Mouse (Mus musculus): ENCODE data around the gene Orai1. TPM values are rescaled to one million over a fixed set of nuclear protein-coding genes. Genes with fewer than 3 reads are reported as not detected.

Orai1 gene
- polyA plus RNA-seq, 1 experiment from 2014 or later, result 12.9 TPM

DNA sequence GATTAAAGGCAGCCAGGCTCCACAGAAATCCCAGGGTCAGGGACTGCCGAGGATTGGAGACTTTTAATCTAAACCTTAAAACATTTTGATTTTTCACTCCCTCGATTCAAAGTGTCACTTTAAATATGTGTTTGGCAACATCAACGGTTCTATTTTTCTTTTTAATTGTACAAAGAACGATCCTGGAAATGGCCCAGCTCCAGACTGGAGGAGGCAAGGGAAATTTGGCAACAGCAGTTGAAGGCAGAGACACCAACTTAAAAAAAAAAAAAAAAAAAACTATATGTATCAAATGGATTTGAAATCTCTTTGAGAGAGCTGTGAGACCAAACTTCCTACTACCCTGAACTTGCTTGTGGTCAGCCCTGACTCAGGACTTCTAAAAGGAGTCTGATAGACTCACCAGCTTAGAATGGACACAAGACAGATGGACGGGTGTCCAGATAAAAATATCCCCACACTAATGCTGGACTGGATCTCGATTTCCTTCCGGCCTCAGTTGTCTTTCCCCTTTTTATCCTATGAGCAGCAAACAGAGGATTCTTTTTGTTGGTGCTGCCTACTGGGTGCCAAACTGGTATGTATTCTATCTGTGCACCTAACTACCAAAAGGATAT, 5.9 kb upstream of the Orai1 start:
- H3K9me3 ChIP-seq (ENCODE audit: control insufficient read depth, low read length), result no peaks in the 10 kb centered on the region
- no peak overlapping the region for H3K4me3 ChIP-seq (replicated peaks; ENCODE audit: low read depth, low read length)
- H3K27me3 ChIP-seq (ENCODE audit: control insufficient read depth, insufficient read depth, low read length), result no peaks in the 10 kb centered on the region
- H3K36me3 ChIP-seq (ENCODE audit: control insufficient read depth, insufficient read depth, low read length), result no peaks in the 10 kb centered on the region
- ATAC-seq (ENCODE audit: low FRiP score, low TSS enrichment), result no peak
- H3K4me2 ChIP-seq (ENCODE audit: low read length), result no peak overlapping the region
- DNase-seq, result no peak
- 0 out of 2 replicates have a peak, but pooled peaks cover 5% of the 10 kb centered on the region for H3K4me1 ChIP-seq (ENCODE audit: control insufficient read depth, insufficient read depth, low read length)
- H3K27ac ChIP-seq (replicated peaks; ENCODE audit: low read depth, low read length), result no peak overlapping the region
- no peak overlapping the region for H3K9ac ChIP-seq (replicated peaks; ENCODE audit: low read length)
- WGBS, result 74% methylated on average over 7 of the region's 7 CpGs

DNA sequence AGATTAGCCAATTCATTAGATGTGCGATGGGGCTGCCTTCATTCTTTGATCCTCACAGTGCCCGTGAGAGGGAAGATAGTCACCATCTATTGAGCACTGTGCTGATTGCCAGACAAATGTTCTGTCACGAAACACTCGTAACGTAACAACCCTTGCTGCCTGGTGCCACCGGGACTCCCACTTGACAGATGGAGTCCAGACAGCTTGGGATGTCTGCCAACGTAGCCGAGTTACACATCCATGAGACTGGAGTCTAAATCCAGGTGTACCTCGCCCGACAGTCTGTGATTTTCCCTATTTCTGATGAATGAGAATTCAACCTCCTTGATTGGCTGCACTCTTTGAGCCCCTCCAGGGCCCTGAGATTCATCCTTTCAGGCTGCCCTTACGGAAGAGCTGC, 5.0 kb upstream of the Orai1 start:
- no peak overlapping the region for H3K4me3 ChIP-seq (replicated peaks; ENCODE audit: low read depth, low read length)
- no peak overlapping the region for H3K9ac ChIP-seq (replicated peaks; ENCODE audit: low read length)
- no peak for ATAC-seq (ENCODE audit: low FRiP score, low TSS enrichment)
- H3K27ac ChIP-seq (replicated peaks; ENCODE audit: low read depth, low read length), result no peak overlapping the region
- peak; percentile 40 for DNase-seq
- H3K4me2 ChIP-seq (ENCODE audit: low read length), result no peak overlapping the region
- no peaks in the 10 kb centered on the region for H3K9me3 ChIP-seq (ENCODE audit: control insufficient read depth, low read length)
- 0 out of 2 replicates have a peak, but pooled peaks cover 8% of the 10 kb centered on the region for H3K4me1 ChIP-seq (ENCODE audit: control insufficient read depth, insufficient read depth, low read length)
- no peaks in the 10 kb centered on the region for H3K27me3 ChIP-seq (ENCODE audit: control insufficient read depth, insufficient read depth, low read length)
- H3K36me3 ChIP-seq (ENCODE audit: control insufficient read depth, insufficient read depth, low read length), result no peaks in the 10 kb centered on the region
- 70% methylated on average over 11 of the region's 11 CpGs for WGBS

DNA sequence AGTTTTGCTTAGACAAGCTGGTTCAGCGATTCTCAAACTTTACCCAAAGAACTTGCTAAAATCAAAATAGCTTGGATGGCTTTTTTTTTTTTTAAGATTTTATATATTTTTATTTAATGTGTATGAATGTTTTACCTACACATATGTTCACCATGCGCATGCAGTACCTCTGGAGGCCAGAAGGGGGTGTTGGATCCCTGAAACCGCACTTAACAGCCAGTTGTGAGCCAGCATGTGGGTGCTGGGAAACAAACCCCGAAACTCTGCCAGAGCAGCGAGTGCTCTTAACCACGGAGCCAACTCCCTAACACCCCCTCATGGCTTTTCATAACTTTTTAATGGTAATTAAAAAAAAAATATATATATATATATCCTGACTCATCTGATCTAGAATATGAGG, 4.1 kb upstream of the Orai1 start:
- no peak for DNase-seq
- Histone ChIP-seq H3K27ac (replicated peaks; ENCODE audit: low read depth, low read length) (no peak overlapping the region), H3K9ac (replicated peaks; ENCODE audit: low read length) (no peak overlapping the region), H3K9me3 (ENCODE audit: control insufficient read depth, low read length) (no peaks in the 10 kb centered on the region), H3K4me3 (replicated peaks; ENCODE audit: low read depth, low read length) (no peak overlapping the region), H3K27me3 (ENCODE audit: control insufficient read depth, insufficient read depth, low read length) (no peaks in the 10 kb centered on the region), H3K4me2 (ENCODE audit: low read length) (no peak overlapping the region), H3K36me3 (ENCODE audit: control insufficient read depth, insufficient read depth, low read length) (no peaks in the 10 kb centered on the region), H3K4me1 (ENCODE audit: control insufficient read depth, insufficient read depth, low read length) (peaks cover 7% of the 10 kb centered on the region; the same call in 1 of the 2 replicates)
- WGBS, result 90% methylated on average over 6 of the region's 6 CpGs
- ATAC-seq (ENCODE audit: low FRiP score, low TSS enrichment), result no peak

DNA sequence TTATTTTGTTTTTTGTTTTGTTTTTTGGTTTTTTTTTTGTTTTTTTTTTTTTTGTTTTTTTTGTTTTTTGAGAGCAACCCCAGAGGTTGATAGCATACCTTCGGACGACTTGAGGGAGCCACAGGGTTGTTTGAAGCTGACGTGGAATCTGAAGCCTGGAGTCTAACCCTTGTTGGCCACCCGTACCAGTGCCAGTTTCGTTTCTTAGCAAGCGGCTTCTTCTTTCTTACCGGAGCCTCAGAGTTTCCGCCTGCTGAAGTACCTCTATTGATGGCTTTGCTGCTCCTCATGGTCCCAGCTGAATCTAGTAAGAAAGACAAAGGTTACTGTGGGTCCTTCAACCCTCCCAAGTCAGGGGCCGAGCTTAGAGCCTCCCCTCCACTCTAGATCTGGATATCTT, 3.2 kb upstream of the Orai1 start:
- H3K27ac ChIP-seq (replicated peaks; ENCODE audit: low read depth, low read length), result no peak overlapping the region
- H3K9ac ChIP-seq (replicated peaks; ENCODE audit: low read length), result no peak overlapping the region
- ATAC-seq (ENCODE audit: low FRiP score, low TSS enrichment) (no peak), DNase-seq (no peak)
- H3K36me3 ChIP-seq (ENCODE audit: control insufficient read depth, insufficient read depth, low read length), result no peaks in the 10 kb centered on the region
- peaks cover 11% of the 10 kb centered on the region for H3K4me1 ChIP-seq (ENCODE audit: control insufficient read depth, insufficient read depth, low read length)
- WGBS, result 93% methylated on average over 9 of the region's 9 CpGs
- H3K4me3 ChIP-seq (replicated peaks; ENCODE audit: low read depth, low read length), result no peak overlapping the region
- no peaks in the 10 kb centered on the region for H3K27me3 ChIP-seq (ENCODE audit: control insufficient read depth, insufficient read depth, low read length)
- no peaks in the 10 kb centered on the region for H3K9me3 ChIP-seq (ENCODE audit: control insufficient read depth, low read length)
- H3K4me2 ChIP-seq (ENCODE audit: low read length), result no peak overlapping the region

DNA sequence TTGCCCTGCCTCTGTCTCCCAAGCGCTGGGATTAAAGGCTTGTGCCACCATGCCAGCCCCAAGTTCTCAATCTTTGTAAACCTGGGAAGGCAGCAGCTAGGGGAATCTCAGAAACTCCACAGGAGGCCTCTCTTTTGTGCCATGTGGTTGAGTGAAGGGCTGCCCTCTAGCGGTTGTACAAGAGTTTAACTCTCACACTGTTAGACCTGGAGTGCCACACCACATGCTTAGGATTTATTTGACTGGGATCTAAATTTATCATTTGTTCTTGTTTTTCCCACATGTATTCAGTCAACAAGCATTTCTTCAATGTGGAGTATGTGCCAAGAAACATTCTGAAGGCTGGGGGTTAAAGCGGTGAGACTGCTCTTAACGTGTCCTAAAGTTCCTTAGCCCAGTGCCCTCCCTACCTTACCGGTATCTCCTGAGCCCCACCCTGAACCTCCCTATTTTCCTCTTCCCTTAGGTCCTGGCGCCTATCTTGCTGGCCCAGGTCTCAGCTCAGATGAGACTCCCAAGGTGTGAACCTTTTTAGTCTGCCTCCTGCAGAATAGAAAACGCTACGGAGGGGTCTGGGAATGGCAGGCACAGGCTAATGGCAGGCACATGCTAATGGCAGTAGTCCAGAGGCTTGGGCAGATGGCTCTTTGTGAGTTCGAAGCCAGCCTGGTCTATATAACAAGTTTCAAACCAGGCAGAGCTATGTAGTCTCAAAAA, 1.1 kb upstream of the Orai1 start:
- ATAC-seq (ENCODE audit: low FRiP score, low TSS enrichment) (no peak), DNase-seq (peak; percentile 87)
- Histone ChIP-seq H3K27ac (replicated peaks; ENCODE audit: low read depth, low read length) (no peak overlapping the region), H3K4me3 (replicated peaks; ENCODE audit: low read depth, low read length) (no peak overlapping the region), H3K9ac (replicated peaks; ENCODE audit: low read length) (no peak overlapping the region), H3K4me2 (ENCODE audit: low read length) (no peak overlapping the region), H3K27me3 (ENCODE audit: control insufficient read depth, insufficient read depth, low read length) (no peaks in the 10 kb centered on the region), H3K4me1 (ENCODE audit: control insufficient read depth, insufficient read depth, low read length) (peaks cover 14% of the 10 kb centered on the region), H3K36me3 (ENCODE audit: control insufficient read depth, insufficient read depth, low read length) (no peaks in the 10 kb centered on the region), H3K9me3 (ENCODE audit: control insufficient read depth, low read length) (no peaks in the 10 kb centered on the region)
- WGBS, result 69% methylated on average over 9 of the region's 9 CpGs

DNA sequence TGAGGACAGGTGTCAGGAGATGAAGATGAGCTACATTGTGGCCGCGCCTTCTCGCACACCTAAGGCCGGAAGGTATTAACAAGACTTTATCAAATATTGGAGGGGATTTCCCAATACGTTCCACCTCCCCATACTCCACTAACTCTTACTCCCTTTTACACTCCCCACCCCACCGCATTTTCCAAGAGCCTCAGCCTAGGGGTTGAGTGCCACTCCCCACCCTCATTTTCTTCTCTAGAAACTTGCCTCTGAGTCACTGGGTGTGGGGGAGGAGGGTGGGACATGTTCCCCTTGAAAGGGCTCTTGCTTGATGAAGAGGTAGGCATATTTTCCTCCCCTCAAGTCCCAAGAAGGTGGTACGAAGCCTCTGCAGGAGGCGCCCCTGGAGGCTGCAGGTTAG, 1.0 kb downstream of the Orai1 start:
- Histone ChIP-seq H3K9ac (replicated peaks; ENCODE audit: low read length) (peak overlapping the region; percentile 79), H3K4me3 (replicated peaks; ENCODE audit: low read depth, low read length) (peak overlapping the region; percentile 68), H3K4me1 (ENCODE audit: control insufficient read depth, insufficient read depth, low read length) (peaks cover 26% of the 10 kb centered on the region), H3K27me3 (ENCODE audit: control insufficient read depth, insufficient read depth, low read length) (no peaks in the 10 kb centered on the region), H3K9me3 (ENCODE audit: control insufficient read depth, low read length) (no peaks in the 10 kb centered on the region), H3K36me3 (ENCODE audit: control insufficient read depth, insufficient read depth, low read length) (no peaks in the 10 kb centered on the region), H3K27ac (replicated peaks; ENCODE audit: low read depth, low read length) (peak overlapping the region; percentile 92; the same call in 1 of the 2 replicates), H3K4me2 (ENCODE audit: low read length) (peak overlapping the region; percentile 76)
- WGBS, result 24% methylated on average over 8 of the region's 8 CpGs
- no peak for DNase-seq
- no peak for ATAC-seq (ENCODE audit: low FRiP score, low TSS enrichment)

DNA sequence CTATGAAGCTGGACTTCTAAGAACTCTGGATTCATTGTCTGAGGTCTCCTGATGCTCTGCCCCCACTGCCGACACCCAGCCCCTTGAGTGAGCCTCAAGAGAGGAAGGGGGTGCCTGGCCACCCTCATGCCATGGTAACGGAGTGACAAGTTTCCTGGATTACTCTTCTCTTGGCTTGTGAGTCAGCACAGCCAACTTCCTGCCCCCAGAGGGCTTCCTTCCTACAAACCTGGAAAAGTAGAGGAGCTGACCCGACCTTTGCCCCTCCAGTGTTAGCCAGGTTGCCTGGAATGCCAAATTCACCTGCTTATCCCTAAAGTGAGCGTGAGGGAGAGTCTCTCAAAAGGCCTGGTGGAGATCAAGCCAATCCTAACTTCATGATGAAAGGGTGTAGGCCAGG, 2.6 kb downstream of the Orai1 start:
- Histone ChIP-seq H3K27me3 (ENCODE audit: control insufficient read depth, insufficient read depth, low read length) (no peaks in the 10 kb centered on the region), H3K9ac (replicated peaks; ENCODE audit: low read length) (no peak overlapping the region), H3K9me3 (ENCODE audit: control insufficient read depth, low read length) (no peaks in the 10 kb centered on the region), H3K4me1 (ENCODE audit: control insufficient read depth, insufficient read depth, low read length) (peaks cover 26% of the 10 kb centered on the region), H3K27ac (replicated peaks; ENCODE audit: low read depth, low read length) (no peak overlapping the region), H3K36me3 (ENCODE audit: control insufficient read depth, insufficient read depth, low read length) (no peaks in the 10 kb centered on the region), H3K4me2 (ENCODE audit: low read length) (no peak overlapping the region), H3K4me3 (replicated peaks; ENCODE audit: low read depth, low read length) (no peak overlapping the region)
- DNase-seq (no peak), ATAC-seq (ENCODE audit: low FRiP score, low TSS enrichment) (no peak)
- WGBS, result 87% methylated on average over 4 of the region's 4 CpGs

DNA sequence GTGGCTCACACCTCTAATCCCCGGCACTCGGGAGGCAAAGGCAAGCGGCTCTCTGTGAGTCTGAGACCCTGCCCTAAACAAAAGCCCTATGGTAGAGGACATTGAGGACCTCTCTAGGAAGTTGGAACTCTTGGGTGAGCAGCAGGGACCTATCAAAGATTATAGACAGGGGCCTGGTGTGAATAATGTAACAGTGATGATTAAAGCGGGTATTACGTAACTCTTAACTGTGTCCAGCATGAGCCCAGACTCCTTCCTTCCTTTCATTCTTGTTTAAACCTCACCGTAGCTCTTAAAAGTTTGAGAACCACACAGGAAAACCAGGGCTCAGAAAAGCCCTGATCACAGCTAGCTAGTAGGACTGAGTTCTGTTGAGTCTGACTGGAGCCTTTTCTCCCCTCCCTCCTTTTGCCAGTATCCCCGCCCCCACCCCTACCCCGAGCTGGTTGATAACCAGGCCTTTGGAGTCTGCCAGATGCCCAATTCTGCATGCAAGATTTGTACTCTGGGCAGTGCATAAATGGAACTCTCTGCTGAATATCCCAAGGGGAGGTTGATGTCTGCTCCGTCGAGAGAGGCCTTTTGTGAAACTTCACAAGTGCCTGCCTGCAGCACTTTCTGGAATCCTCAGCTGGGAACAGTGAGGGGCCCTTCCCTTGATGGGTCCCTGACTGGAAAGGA, 4.6 kb downstream of the Orai1 start:
- DNase-seq (peak; percentile 73), ATAC-seq (ENCODE audit: low FRiP score, low TSS enrichment) (0 out of 2 replicates have a peak, but pooled peaks have one; percentile 5)
- peak overlapping the region; percentile 24; the same call in 1 of the 2 replicates for H3K4me2 ChIP-seq (ENCODE audit: low read length)

More for the DNA sequence above, 4.6 kb downstream of the Orai1 start:
- 38% methylated on average over 10 of the region's 10 CpGs for WGBS
- Histone ChIP-seq H3K4me1 (ENCODE audit: control insufficient read depth, insufficient read depth, low read length) (peaks cover 25% of the 10 kb centered on the region), H3K36me3 (ENCODE audit: control insufficient read depth, insufficient read depth, low read length) (no peaks in the 10 kb centered on the region), H3K4me3 (replicated peaks; ENCODE audit: low read depth, low read length) (no peak overlapping the region), H3K9me3 (ENCODE audit: control insufficient read depth, low read length) (no peaks in the 10 kb centered on the region), H3K27ac (replicated peaks; ENCODE audit: low read depth, low read length) (peak overlapping the region; percentile 58), H3K27me3 (ENCODE audit: control insufficient read depth, insufficient read depth, low read length) (no peaks in the 10 kb centered on the region), H3K9ac (replicated peaks; ENCODE audit: low read length) (no peak overlapping the region; the same call in 1 of the 2 replicates)

All from midbrain, embryonic 14.5 days (tissue).